Mouse (Mus musculus): Measurements from ENCODE around the gene Gm13694. TPM values are rescaled to one million over a fixed set of nuclear protein-coding genes. Genes with fewer than 3 reads are reported as not detected.
"Not testable (repeated sequence)": the region's sequence is repeated elsewhere in the genome, so short reads cannot be mapped to it uniquely, and the experiment has no call there.

The Gm13694 gene
- polyA plus RNA-seq, 1 experiment from 2014 or later: not detected

- not testable (repeated sequence) for H3K9me3 ChIP-seq (ENCODE audit: control insufficient read depth, low read length); H3K27me3 ChIP-seq (ENCODE audit: control insufficient read depth, insufficient read depth, low read length); DNase-seq; H3K27ac ChIP-seq (replicated peaks; ENCODE audit: low read depth, low read length); H3K4me3 ChIP-seq (replicated peaks; ENCODE audit: low read depth, low read length); H3K4me1 ChIP-seq (ENCODE audit: control insufficient read depth, insufficient read depth, low read length); H3K9ac ChIP-seq (replicated peaks; ENCODE audit: low read length); ATAC-seq (ENCODE audit: low FRiP score, low TSS enrichment); H3K4me2 ChIP-seq (ENCODE audit: low read length); H3K36me3 ChIP-seq (ENCODE audit: control insufficient read depth, insufficient read depth, low read length)
- WGBS: no CpG with 5 or more reads among the region's 6 CpGs
These were observed 5.7 kb downstream of the Gm13694 start, which contains the start of gene Gm13697 for GRCm38 (mm10) chr2:83984443-83984842. Gene Gm13697 (plus strand): TSS chr2:83984743.

- not testable (repeated sequence) for H3K36me3 ChIP-seq (ENCODE audit: control insufficient read depth, insufficient read depth, low read length); DNase-seq; H3K9me3 ChIP-seq (ENCODE audit: control insufficient read depth, low read length); H3K27ac ChIP-seq (replicated peaks; ENCODE audit: low read depth, low read length); H3K4me3 ChIP-seq (replicated peaks; ENCODE audit: low read depth, low read length); H3K27me3 ChIP-seq (ENCODE audit: control insufficient read depth, insufficient read depth, low read length); H3K4me2 ChIP-seq (ENCODE audit: low read length); H3K9ac ChIP-seq (replicated peaks; ENCODE audit: low read length); H3K4me1 ChIP-seq (ENCODE audit: control insufficient read depth, insufficient read depth, low read length); ATAC-seq (ENCODE audit: low FRiP score, low TSS enrichment)
- no CpG with 5 or more reads among the region's 6 CpGs for WGBS
These were observed 11.5 kb downstream of the Gm13694 start, which contains the start of gene Gm13691 for GRCm38 (mm10) chr2:83990253-83990652. Gene Gm13691 (plus strand): TSS chr2:83990553.

GRCm38 (mm10) chr2:83993639-83994255 is 15.0 kb downstream of the Gm13694 start:
- not testable (repeated sequence) for H3K4me1 ChIP-seq (ENCODE audit: control insufficient read depth, insufficient read depth, low read length); H3K36me3 ChIP-seq (ENCODE audit: control insufficient read depth, insufficient read depth, low read length); H3K27ac ChIP-seq (replicated peaks; ENCODE audit: low read depth, low read length); H3K4me3 ChIP-seq (replicated peaks; ENCODE audit: low read depth, low read length); H3K9me3 ChIP-seq (ENCODE audit: control insufficient read depth, low read length); H3K4me2 ChIP-seq (ENCODE audit: low read length); DNase-seq; ATAC-seq (ENCODE audit: low FRiP score, low TSS enrichment); H3K9ac ChIP-seq (replicated peaks; ENCODE audit: low read length); H3K27me3 ChIP-seq (ENCODE audit: control insufficient read depth, insufficient read depth, low read length)
- WGBS: 75% methylated on average over 7 of the region's 9 CpGs

- DNase-seq; H3K27ac ChIP-seq (replicated peaks; ENCODE audit: low read depth, low read length); H3K4me3 ChIP-seq (replicated peaks; ENCODE audit: low read depth, low read length); ATAC-seq (ENCODE audit: low FRiP score, low TSS enrichment); H3K36me3 ChIP-seq (ENCODE audit: control insufficient read depth, insufficient read depth, low read length); H3K9me3 ChIP-seq (ENCODE audit: control insufficient read depth, low read length); H3K4me1 ChIP-seq (ENCODE audit: control insufficient read depth, insufficient read depth, low read length); H3K9ac ChIP-seq (replicated peaks; ENCODE audit: low read length); H3K27me3 ChIP-seq (ENCODE audit: control insufficient read depth, insufficient read depth, low read length); H3K4me2 ChIP-seq (ENCODE audit: low read length): not testable (repeated sequence)
- WGBS: no CpG with 5 or more reads among the region's 3 CpGs
These were observed 15.8 kb downstream of the Gm13694 start for GRCm38 (mm10) chr2:83994526-83994925.

DNA sequence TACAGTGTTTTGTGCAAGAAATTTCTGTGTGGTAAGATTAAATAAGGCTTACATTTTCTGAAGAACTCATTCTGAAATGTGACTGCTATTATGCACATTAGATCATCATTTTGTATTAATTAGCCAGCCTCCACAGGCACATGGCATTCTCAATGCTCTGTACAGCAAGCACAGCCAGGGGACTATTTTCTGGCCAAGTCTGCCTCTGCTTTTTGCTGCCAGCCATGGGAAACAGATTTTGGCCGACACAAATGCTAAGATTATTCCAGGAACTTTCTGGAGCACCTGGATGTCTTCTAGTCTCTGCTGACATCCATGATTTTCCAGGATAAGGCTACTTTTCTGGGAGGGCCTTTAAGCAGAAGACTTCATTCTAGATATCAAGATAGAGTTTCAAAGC is 30.2 kb downstream of the Gm13694 start:
- no peak for DNase-seq

GRCm38 (mm10) chr2:84009818-84010217 is 31.1 kb downstream of the Gm13694 start:
- no peaks in the 10 kb centered on the region for H3K9me3 ChIP-seq (ENCODE audit: control insufficient read depth, low read length)
- H3K4me2 ChIP-seq (ENCODE audit: low read length): no peak overlapping the region
- ATAC-seq (ENCODE audit: low FRiP score, low TSS enrichment) (no peak), DNase-seq (no peak)
- no peak overlapping the region for H3K4me3 ChIP-seq (replicated peaks; ENCODE audit: low read depth, low read length)
- no peaks in the 10 kb centered on the region for H3K4me1 ChIP-seq (ENCODE audit: control insufficient read depth, insufficient read depth, low read length)
- no peaks in the 10 kb centered on the region for H3K27me3 ChIP-seq (ENCODE audit: control insufficient read depth, insufficient read depth, low read length)
- no peak overlapping the region for H3K27ac ChIP-seq (replicated peaks; ENCODE audit: low read depth, low read length)
- no peak overlapping the region for H3K9ac ChIP-seq (replicated peaks; ENCODE audit: low read length)
- WGBS: 86% methylated on average over 3 of the region's 3 CpGs
- no peaks in the 10 kb centered on the region for H3K36me3 ChIP-seq (ENCODE audit: control insufficient read depth, insufficient read depth, low read length)

More for the DNA sequence above, 30.2 kb downstream of the Gm13694 start:
- no peak overlapping the region for H3K4me2 ChIP-seq (ENCODE audit: low read length)
- H3K9me3 ChIP-seq (ENCODE audit: control insufficient read depth, low read length): no peaks in the 10 kb centered on the region
- no peak overlapping the region for H3K9ac ChIP-seq (replicated peaks; ENCODE audit: low read length)
- H3K27me3 ChIP-seq (ENCODE audit: control insufficient read depth, insufficient read depth, low read length): no peaks in the 10 kb centered on the region
- H3K4me3 ChIP-seq (replicated peaks; ENCODE audit: low read depth, low read length): no peak overlapping the region
- H3K36me3 ChIP-seq (ENCODE audit: control insufficient read depth, insufficient read depth, low read length): no peaks in the 10 kb centered on the region
- H3K4me1 ChIP-seq (ENCODE audit: control insufficient read depth, insufficient read depth, low read length): no peaks in the 10 kb centered on the region
- no peak overlapping the region for H3K27ac ChIP-seq (replicated peaks; ENCODE audit: low read depth, low read length)
- WGBS: 70% methylated on average over 1 of the region's 1 CpGs
- ATAC-seq (ENCODE audit: low FRiP score, low TSS enrichment): no peak

- Histone ChIP-seq H3K36me3 (ENCODE audit: control insufficient read depth, insufficient read depth, low read length) (no peaks in the 10 kb centered on the region), H3K4me2 (ENCODE audit: low read length) (no peak overlapping the region)
These were observed 35.8 kb downstream of the Gm13694 start for GRCm38 (mm10) chr2:84014572-84014971.

GRCm38 (mm10) chr2:84016291-84016690 is 37.6 kb downstream of the Gm13694 start:
- not testable (repeated sequence) for H3K4me3 ChIP-seq (replicated peaks; ENCODE audit: low read depth, low read length); H3K9me3 ChIP-seq (ENCODE audit: control insufficient read depth, low read length); H3K27me3 ChIP-seq (ENCODE audit: control insufficient read depth, insufficient read depth, low read length); H3K4me1 ChIP-seq (ENCODE audit: control insufficient read depth, insufficient read depth, low read length); ATAC-seq (ENCODE audit: low FRiP score, low TSS enrichment); DNase-seq; H3K36me3 ChIP-seq (ENCODE audit: control insufficient read depth, insufficient read depth, low read length); H3K9ac ChIP-seq (replicated peaks; ENCODE audit: low read length); H3K4me2 ChIP-seq (ENCODE audit: low read length); H3K27ac ChIP-seq (replicated peaks; ENCODE audit: low read depth, low read length)
- 78% methylated on average over 5 of the region's 5 CpGs for WGBS

More at GRCm38 (mm10) chr2:84014572-84014971, 35.8 kb downstream of the Gm13694 start:
- Histone ChIP-seq H3K27me3 (ENCODE audit: control insufficient read depth, insufficient read depth, low read length) (no peaks in the 10 kb centered on the region), H3K9me3 (ENCODE audit: control insufficient read depth, low read length) (no peaks in the 10 kb centered on the region), H3K27ac (replicated peaks; ENCODE audit: low read depth, low read length) (no peak overlapping the region), H3K4me1 (ENCODE audit: control insufficient read depth, insufficient read depth, low read length) (no peaks in the 10 kb centered on the region), H3K9ac (replicated peaks; ENCODE audit: low read length) (no peak overlapping the region), H3K4me3 (replicated peaks; ENCODE audit: low read depth, low read length) (no peak overlapping the region)
- no peak for DNase-seq
- 84% methylated on average over 6 of the region's 6 CpGs for WGBS
- ATAC-seq (ENCODE audit: low FRiP score, low TSS enrichment): no peak

GRCm38 (mm10) chr2:84018330-84018729 is 39.6 kb downstream of the Gm13694 start:
- H3K4me1 ChIP-seq (ENCODE audit: control insufficient read depth, insufficient read depth, low read length): no peaks in the 10 kb centered on the region
- no peak overlapping the region for H3K27ac ChIP-seq (replicated peaks; ENCODE audit: low read depth, low read length)
- no peak for DNase-seq
- H3K9ac ChIP-seq (replicated peaks; ENCODE audit: low read length): no peak overlapping the region
- no peaks in the 10 kb centered on the region for H3K36me3 ChIP-seq (ENCODE audit: control insufficient read depth, insufficient read depth, low read length)
- no peaks in the 10 kb centered on the region for H3K27me3 ChIP-seq (ENCODE audit: control insufficient read depth, insufficient read depth, low read length)
- 84% methylated on average over 3 of the region's 3 CpGs for WGBS
- H3K4me3 ChIP-seq (replicated peaks; ENCODE audit: low read depth, low read length): no peak overlapping the region
- H3K9me3 ChIP-seq (ENCODE audit: control insufficient read depth, low read length): no peaks in the 10 kb centered on the region
- no peak overlapping the region for H3K4me2 ChIP-seq (ENCODE audit: low read length)
- no peak for ATAC-seq (ENCODE audit: low FRiP score, low TSS enrichment)
